Mouse (Mus musculus): ENCODE data around the gene Tdpoz3. TPM values are rescaled to one million over a fixed set of nuclear protein-coding genes. Genes with fewer than 3 reads are reported as not detected.
"Not testable (repeated sequence)": the region's sequence is repeated elsewhere in the genome, so short reads cannot be mapped to it uniquely, and the experiment has no call there.

The Tdpoz3 gene
- polyA plus RNA-seq (2011; ENCODE audit: insufficient read depth, insufficient read length, low replicate concordance, missing spikeins): not detected in 2 replicates

GRCm38 (mm10) chr3:93825720-93826119, at the start of gene Tdpoz3:
Gene Tdpoz3, plus strand, starts transcription at chr3:93826020.
- H3K4me1 ChIP-seq (ENCODE audit: control insufficient read depth, insufficient read depth, low read length); H3K27ac ChIP-seq (ENCODE audit: control insufficient read depth, insufficient read depth, low read depth, low read length, poor library complexity); H3K4me3 ChIP-seq (replicated peaks; ENCODE audit: control insufficient read depth, low read depth, low read length): not testable (repeated sequence)
- WGBS: 65% methylated on average over 1 of the region's 1 CpGs

DNA sequence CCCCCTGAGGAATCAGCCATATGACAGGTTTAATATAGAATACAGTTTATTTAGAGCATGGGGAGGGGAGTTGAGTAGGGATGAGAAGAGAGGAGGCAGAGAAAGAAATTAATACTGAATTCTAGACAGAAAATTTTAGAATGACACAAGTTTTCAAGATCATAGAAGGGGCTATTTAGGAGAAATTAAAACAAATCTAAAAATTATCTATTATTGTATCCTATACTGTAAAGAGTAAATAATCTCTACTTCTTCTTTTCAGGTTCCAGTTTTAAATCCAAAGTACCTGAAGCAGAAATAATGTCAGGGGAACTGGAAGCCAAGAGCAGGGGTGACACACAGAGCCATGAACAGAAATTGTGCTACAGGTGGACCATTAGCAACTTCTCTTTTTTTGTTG, 29.7 kb upstream of the Tdpoz3 start, which contains the start of gene Tdpoz4:
Tdpoz4 (plus strand) TSS at position 301 of the 400 bp plus-strand sequence.
- not testable (repeated sequence) for H3K27ac ChIP-seq (ENCODE audit: control insufficient read depth, insufficient read depth, low read depth, low read length, poor library complexity); H3K4me1 ChIP-seq (ENCODE audit: control insufficient read depth, insufficient read depth, low read length); H3K4me3 ChIP-seq (replicated peaks; ENCODE audit: control insufficient read depth, low read depth, low read length)

DNA sequence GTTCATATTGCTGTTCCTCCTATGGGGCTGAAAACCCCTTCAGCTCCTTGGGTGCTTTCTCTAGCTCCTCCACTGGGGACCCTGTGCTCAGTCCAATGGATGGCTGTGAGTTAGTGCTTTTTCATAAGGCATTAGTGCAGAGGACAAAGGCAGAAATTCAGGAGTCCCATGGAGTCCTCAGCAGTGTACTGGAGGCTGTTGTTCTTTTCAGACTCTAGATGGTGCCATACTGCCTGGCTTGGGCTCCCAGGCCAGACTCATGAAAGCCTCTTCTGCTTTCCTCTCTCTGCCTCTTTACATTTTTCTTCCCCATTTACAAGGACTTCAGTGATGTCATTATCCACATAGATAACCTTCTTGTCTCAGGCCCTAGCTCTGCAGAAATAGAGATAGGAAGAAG, 12.5 kb upstream of the Tdpoz3 start:
- not testable (repeated sequence) for H3K4me3 ChIP-seq (replicated peaks; ENCODE audit: control insufficient read depth, low read depth, low read length); H3K4me1 ChIP-seq (ENCODE audit: control insufficient read depth, insufficient read depth, low read length); H3K27ac ChIP-seq (ENCODE audit: control insufficient read depth, insufficient read depth, low read depth, low read length, poor library complexity)

GRCm38 (mm10) chr3:93858957-93859356, 33.1 kb downstream of the Tdpoz3 start:
- H3K27ac ChIP-seq (ENCODE audit: control insufficient read depth, insufficient read depth, low read depth, low read length, poor library complexity); H3K4me3 ChIP-seq (replicated peaks; ENCODE audit: control insufficient read depth, low read depth, low read length); H3K4me1 ChIP-seq (ENCODE audit: control insufficient read depth, insufficient read depth, low read length): not testable (repeated sequence)
- 78% methylated on average over 8 of the region's 8 CpGs for WGBS

GRCm38 (mm10) chr3:93870635-93871034, 44.8 kb downstream of the Tdpoz3 start:
- not testable (repeated sequence) for H3K27ac ChIP-seq (ENCODE audit: control insufficient read depth, insufficient read depth, low read depth, low read length, poor library complexity); H3K4me1 ChIP-seq (ENCODE audit: control insufficient read depth, insufficient read depth, low read length); H3K4me3 ChIP-seq (replicated peaks; ENCODE audit: control insufficient read depth, low read depth, low read length)
- WGBS: 76% methylated on average over 8 of the region's 8 CpGs

Other genes starting within 250 kb of the Tdpoz3 start
- not detected in 2 replicates for gene Tdpoz2, start 173.3 kb upstream of the Tdpoz3 start, polyA plus RNA-seq (2011; ENCODE audit: insufficient read depth, insufficient read length, low replicate concordance, missing spikeins)
- gene Tdpoz1, start 149.7 kb upstream of the Tdpoz3 start, polyA plus RNA-seq (2011; ENCODE audit: insufficient read depth, insufficient read length, low replicate concordance, missing spikeins): not detected in 2 replicates
- gene Gm37596, start 132.9 kb upstream of the Tdpoz3 start, polyA plus RNA-seq (2011; ENCODE audit: insufficient read depth, insufficient read length, low replicate concordance, missing spikeins): not detected in 2 replicates
- gene Gm5773, start 53.0 kb upstream of the Tdpoz3 start, polyA plus RNA-seq (2011; ENCODE audit: insufficient read depth, insufficient read length, low replicate concordance, missing spikeins): not detected in 2 replicates
- not detected in 2 replicates for gene Tdpoz4, start 29.6 kb upstream of the Tdpoz3 start, polyA plus RNA-seq (2011; ENCODE audit: insufficient read depth, insufficient read length, low replicate concordance, missing spikeins)
- not detected in 2 replicates for gene Gm9117, start 117.5 kb downstream of the Tdpoz3 start, polyA plus RNA-seq (2011; ENCODE audit: insufficient read depth, insufficient read length, low replicate concordance, missing spikeins)
- gene Tdpoz5, start 135.3 kb downstream of the Tdpoz3 start, polyA plus RNA-seq (2011; ENCODE audit: insufficient read depth, insufficient read length, low replicate concordance, missing spikeins): not detected in 2 replicates
- gene Gm9125, start 228.9 kb downstream of the Tdpoz3 start, polyA plus RNA-seq (2011; ENCODE audit: insufficient read depth, insufficient read length, low replicate concordance, missing spikeins): not detected in 2 replicates
- gene Gm10697, start 246.6 kb downstream of the Tdpoz3 start, polyA plus RNA-seq (2011; ENCODE audit: insufficient read depth, insufficient read length, low replicate concordance, missing spikeins): not detected in 2 replicates